Mouse (Mus musculus) liver, embryonic 14.5 days (tissue): ENCODE data around the gene Ptn.

ENCODE experiments used
- CTCF ChIP-seq: IDR thresholded peaks from 2 replicates; pipeline ENCODE4 v1.5.1; 2016; ENCODE audit warnings: antibody characterized with exemption, low read depth, control low read depth
- EP300 ChIP-seq: IDR thresholded peaks from 2 replicates; pipeline ENCODE4 v1.6.1; 2016; ENCODE audit warnings: antibody characterized with exemption, low read depth

- TF ChIP-seq CTCF, result no peak
- no peak for TF ChIP-seq EP300
Measured at GRCm38 (mm10) chr6:36832681-36833080, 22.7 kb upstream of the Ptn start.
